Mouse (Mus musculus): ENCODE results near the gene Rgs9.

The Rgs9 gene

DNA sequence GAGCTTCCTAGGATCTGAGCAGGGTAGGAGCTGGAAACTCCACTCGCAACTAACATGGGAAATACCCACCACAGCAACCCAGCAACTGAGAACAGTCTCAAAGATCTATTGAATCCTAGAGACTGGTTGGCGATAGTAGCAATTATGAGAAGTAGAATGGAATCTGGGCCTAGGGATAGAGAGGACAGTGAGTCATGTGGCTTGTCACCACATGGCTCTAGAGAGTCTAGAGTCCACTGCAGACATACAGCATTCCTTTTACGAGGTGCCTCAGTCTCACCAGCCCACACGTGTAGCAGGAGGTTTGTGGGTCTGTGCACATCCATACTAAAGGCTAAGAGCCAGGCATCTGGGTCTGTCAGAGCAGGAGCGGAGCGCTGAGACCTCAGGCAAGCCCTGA is 59.3 kb downstream of the Rgs9 start:
- no peak for DNase-seq

DNA sequence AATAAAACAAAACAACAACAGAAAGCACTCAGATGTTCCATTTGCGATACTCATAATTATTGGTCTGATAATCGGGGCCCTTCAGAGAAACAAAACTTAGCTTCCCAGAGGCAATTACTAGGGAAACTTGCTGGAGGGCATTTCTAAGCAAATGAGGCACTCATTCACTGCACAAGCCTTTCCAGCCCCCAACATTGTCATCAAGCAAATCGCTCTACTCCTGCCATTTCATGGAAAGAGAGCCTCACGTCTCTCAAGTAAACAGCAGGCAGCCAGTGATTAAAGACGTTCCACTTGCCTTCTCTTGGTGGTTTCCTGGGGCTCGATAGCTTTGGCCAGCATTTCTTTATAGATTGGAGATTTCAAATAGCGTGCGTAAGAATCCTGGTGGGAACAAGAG is 60.1 kb downstream of the Rgs9 start:
- no peak for DNase-seq

- no peak for DNase-seq
Observed at GRCm38 (mm10) chr11:109233627-109234026, 64.3 kb downstream of the Rgs9 start.

GRCm38 (mm10) chr11:109232811-109233210 is 65.1 kb downstream of the Rgs9 start:
- no peak for DNase-seq

DNA sequence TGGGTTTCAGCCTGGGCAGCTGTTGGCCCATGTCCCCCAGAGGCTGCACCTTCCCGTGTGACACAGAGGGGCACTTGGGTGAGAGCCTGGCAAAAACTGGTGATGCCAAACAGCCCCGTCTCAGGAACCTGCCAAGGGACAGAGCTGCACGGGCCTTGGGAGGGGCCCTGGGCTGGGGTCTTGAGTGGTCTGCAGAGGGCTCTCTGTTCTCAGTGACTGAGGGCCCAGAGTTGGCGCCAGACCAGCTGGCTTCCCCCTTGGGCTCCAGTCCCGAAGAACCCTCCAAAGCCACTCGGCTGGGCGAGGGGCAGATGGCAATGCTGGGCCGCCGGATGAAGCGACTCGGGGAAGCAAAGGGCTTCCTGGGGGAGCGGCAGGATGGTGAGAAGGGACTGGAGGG is 70.8 kb downstream of the Rgs9 start:
- DNase-seq, result no peak

DNA sequence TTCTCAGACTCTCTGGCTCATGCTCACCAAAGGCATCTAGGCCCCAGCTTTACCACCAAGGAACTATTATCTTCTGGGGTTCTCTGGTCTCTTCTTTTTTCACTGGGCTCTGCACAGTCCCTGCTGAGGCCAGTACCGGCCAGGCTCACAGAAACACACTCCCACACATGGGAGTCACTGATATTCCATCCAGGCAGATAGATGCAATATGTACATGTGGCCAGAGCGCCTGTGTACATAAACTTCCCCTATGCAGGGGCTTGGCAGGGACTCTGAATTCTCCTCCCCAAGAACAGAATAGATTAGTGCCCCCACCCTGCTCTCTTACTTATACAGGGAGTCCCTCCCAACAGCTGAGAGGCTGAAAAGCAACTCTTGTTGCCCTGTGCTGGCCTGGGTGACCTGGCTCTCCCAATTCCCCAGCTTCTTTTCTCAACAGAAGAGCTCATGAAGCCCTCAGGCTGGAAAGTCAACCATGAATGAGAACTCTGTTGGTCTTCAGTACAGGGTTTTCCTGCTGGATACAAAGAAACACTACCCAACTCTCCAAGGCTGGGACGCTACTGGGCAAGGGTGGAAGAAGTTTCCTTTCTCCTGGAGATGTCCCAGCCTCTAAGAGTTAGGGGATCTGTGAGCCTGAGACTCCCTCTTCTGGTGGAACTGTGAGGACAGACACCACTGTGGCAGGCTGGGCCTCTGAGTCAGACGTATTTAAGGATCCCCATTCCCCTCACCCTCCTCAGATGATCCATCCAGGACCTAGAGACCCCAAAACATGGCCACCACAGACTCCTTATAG is 76.5 kb downstream of the Rgs9 start:
- DNase-seq, result no peak

GRCm38 (mm10) chr11:109218722-109219430 is 79.1 kb downstream of the Rgs9 start:
- DNase-seq, result no peak

DNA sequence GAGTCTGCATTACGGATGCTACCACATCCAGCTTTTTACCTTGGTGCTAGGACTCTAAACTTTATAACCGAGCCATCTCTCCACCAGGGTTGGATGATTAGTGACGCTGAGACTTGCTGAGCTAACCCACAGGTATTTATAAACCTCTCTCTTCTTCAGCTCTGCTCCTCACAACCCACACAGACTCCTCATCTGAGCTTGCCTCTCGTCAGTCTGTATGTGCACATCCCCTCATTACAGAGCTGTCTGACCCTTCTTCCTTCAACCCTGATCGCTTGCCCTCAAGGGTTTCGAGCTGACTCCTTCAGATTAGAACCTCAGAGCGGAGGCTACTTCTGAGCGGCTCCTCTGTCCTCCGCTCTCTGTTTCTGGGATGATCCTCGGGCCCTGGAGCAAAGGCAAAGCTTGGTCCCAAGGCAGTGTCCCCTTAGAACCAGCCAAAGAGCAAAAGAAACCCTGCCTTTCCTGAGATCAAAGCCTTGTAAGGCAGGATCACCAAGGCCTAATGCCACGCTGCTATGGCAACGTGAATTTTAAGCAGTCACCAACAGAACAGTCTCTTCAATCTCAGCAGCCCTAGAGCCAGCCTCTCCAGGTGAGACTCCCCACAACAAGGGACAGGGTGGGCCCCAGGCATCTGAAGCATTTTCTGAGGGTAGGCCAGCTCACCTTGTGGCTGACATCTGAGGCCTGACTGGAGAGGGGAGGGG is 79.9 kb downstream of the Rgs9 start:
- no peak for DNase-seq

GRCm38 (mm10) chr11:109210772-109211171 is 87.2 kb downstream of the Rgs9 start:
- DNase-seq, result no peak

DNA sequence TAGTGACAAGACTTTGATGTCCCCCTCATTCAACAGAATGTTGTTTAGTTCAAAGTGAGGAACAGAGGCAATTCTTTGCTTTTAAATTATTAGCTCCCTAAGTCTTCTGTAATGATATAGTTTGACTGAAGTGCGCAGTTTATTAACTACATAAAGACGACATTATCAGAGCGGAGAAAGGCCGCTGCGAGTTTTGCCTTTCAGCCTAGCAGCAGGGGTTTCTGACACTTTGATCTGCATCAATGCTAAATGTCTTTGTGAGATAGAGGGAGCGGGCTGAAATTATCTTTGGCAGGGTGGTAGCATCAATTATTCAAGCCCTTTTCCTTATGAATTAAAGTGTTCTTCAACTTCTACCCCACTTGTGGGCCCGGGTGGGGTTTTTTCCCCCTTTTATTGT is 87.6 kb downstream of the Rgs9 start:
- DNase-seq, result no peak

DNA sequence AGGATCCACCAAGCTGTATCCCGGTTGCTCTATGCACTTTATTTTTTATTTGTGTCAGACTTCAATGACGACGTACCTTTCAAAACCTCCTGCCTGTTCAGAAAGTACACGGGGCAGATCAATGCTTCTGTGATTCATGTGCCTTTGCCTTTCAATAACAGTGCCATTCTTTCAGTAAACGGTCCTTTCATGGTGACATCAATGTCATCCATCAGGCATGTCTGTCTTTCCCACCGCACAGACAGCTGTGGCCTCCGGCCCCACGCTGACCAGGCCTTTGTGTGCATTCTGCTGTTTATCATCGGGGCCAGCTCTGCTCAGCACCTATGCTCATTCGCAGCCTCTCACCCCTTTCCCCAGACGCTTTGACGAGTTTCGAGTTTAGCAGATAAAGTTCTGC is 91.2 kb downstream of the Rgs9 start:
- DNase-seq, result no peak

GRCm38 (mm10) chr11:109206028-109206427 is 91.9 kb downstream of the Rgs9 start:
- no peak for DNase-seq

GRCm38 (mm10) chr11:109199612-109200293 is 98.2 kb downstream of the Rgs9 start:
- DNase-seq, result no peak

DNA sequence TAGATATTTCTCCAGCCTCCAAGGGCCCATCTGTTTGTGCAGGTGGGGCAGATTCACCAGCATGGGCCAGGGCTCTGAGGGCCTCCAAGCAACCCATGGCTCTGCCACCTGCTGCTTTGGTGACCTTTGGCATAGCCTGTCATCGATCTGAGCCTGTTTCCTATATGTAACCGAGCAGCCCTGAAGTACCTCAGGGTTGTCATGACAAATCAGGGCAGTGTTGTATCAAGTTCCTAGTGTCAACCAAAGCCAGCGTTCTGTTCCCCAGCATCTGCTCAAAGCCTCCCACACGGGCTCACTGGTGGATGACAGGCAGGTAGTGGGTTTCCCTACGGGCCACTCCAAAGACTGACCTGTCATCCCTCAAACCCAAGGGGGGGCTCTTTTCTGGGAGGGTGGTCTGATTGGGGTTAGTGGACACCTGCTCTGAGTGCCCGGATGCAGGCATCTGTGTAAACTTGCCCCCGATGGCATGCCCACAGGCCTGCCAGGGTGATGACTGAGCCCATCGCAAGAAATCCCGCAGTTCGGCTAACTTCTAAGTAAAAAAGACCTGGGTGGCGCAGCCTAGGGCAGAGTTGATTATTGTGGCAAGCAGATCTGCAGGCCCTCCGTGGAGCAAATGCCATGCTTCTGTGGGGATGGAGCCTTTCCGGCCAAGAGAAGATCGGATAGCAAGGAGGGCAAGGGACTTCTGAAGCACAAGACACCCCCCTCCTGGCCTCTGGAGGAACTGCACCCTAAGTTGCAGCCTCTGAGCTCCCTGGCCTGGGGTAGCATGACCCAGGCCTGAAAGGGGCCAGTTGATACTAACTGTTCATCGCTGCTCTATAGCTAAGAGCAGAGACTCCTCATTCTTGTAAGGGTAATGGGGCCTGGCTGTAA is 105.0 kb downstream of the Rgs9 start:
- DNase-seq, result peak; percentile 73

- no peak for DNase-seq
Observed at GRCm38 (mm10) chr11:109188235-109188634, 109.7 kb downstream of the Rgs9 start.

DNA sequence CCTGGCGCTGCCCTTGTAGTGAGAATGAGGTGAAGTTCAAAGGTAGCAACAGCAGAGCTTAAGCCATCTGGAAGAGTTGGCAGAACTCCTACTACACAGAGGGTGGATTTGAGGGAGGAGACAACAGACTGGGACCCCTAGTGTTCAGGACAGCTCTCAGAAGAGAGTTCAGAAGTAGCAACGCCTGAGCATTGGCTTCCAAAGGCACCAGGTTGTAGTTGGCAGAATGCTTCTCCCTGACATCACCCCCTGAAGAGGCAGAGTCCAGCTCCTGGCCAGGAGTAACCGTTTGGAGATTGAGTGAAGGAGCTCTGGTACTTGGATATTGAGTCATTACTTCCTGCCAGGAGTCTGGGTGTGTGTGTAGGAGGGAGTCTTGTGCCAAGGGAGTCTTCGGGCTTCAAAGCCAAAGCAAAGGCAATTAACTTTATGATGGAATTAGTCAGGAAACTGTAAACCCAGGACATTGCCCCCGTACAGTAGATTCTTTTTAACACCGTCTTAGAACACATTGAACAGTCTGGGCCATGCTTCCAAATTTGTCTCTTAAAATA is 110.2 kb downstream of the Rgs9 start:
- DNase-seq, result no peak

- DNase-seq, result no peak
Observed at GRCm38 (mm10) chr11:109181118-109181517, 116.8 kb downstream of the Rgs9 start.

DNA sequence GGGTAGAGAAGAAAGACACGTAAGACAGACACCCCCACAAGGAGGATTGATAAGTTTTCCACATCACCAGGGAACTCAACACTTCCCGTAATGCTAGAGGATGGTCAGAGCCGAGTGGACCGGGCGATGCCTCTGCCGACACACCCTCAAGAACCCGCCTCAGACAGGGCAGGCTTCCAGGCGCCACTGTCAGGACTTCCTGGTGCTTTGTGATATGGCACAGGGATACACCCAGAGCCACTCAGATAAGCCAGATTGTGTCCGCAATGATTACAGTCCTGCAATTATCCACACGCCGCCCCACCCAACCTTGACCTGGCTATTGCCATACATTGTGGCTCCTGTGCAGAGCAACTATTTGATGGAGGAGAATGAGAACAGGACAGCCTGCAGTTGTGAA is 117.6 kb downstream of the Rgs9 start:
- peak; percentile 6 for DNase-seq

- peak; percentile 11 for DNase-seq
Observed at GRCm38 (mm10) chr11:109178788-109179518, 119.0 kb downstream of the Rgs9 start.

DNA sequence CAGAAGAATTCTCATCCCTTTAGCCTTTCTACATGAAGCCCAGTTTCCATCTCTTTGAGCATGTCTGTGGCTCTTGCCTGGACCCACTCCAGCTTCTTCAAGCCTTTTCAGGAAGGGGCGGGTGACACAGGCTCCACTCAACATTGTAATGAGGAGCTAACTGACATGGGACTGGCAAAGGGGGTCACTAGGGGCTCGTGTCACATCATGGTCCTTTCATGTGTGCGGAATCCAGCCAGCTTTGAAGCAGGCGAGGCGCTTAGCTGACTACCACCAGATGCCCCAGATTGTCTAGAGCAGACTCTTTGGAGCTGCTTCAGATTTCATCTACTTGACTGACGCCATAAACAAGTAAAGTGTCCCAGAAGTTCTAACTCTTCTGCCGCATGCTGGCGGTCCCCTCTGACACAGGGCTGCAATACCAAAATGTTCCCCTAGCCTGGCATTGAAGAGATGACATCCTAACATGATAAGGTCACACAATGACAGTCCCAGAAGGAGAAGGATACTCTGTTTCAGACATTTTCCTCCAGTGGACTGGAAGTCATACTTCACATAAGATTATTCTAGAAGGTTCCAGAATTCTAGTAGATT is 122.5 kb downstream of the Rgs9 start:
- no peak for DNase-seq
